Mouse (Mus musculus): ENCODE data around the gene Itih4.

GRCm38 (mm10) chr14:30876451-30876850 lies 9.8 kb upstream of the Itih4 start:
- TF ChIP-seq POLR2A (IDR thresholded peaks at IDR 0.05; ENCODE audit: low read depth, low read length) (no peak), CTCF (IDR thresholded peaks at IDR 0.05; ENCODE audit: extremely low read depth, insufficient read length, insufficient replicate concordance, low read depth, low read length) (no peak)

Data from small intestine, adult 2 months (tissue).